Mouse (Mus musculus): ENCODE data around the gene Anxa10.

Anxa10 gene

GRCm38 (mm10) chr8:62123098-62123497 is at the start of gene Anxa10:
Gene Anxa10 (minus strand): TSS chr8:62123150.
- CTCF ChIA-PET, result no interaction called here

GRCm38 (mm10) chr8:62132662-62133366 is 9.9 kb upstream of the Anxa10 start:
- CTCF ChIA-PET, result no interaction called here

- CTCF ChIA-PET, result no interaction called here
Observed at GRCm38 (mm10) chr8:62097213-62097612, 25.7 kb downstream of the Anxa10 start.

GRCm38 (mm10) chr8:62081804-62082203 is 41.1 kb downstream of the Anxa10 start:
- CTCF ChIA-PET, result no interaction called here

- CTCF ChIA-PET, result no interaction called here
Observed at GRCm38 (mm10) chr8:62080195-62080802, 42.7 kb downstream of the Anxa10 start.

- CTCF ChIA-PET, result no interaction called here
Observed at GRCm38 (mm10) chr8:62068305-62068704, 54.6 kb downstream of the Anxa10 start.

GRCm38 (mm10) chr8:62060357-62060756 is 62.6 kb downstream of the Anxa10 start:
- CTCF ChIA-PET, result no interaction called here

- CTCF ChIA-PET, result no interaction called here
Observed at GRCm38 (mm10) chr8:62046809-62047208, 76.1 kb downstream of the Anxa10 start.

- CTCF ChIA-PET, result no interaction called here
Observed at GRCm38 (mm10) chr8:62034351-62034750, 88.6 kb downstream of the Anxa10 start.

- CTCF ChIA-PET, result no interaction called here
Observed at GRCm38 (mm10) chr8:62014582-62014981, 108.4 kb downstream of the Anxa10 start.

GRCm38 (mm10) chr8:62014166-62014565 is 108.8 kb downstream of the Anxa10 start:
- CTCF ChIA-PET, result no interaction called here
